Comparison of ENCODE assay signal across 8 mouse cellular contexts in the genomic region with DNA sequence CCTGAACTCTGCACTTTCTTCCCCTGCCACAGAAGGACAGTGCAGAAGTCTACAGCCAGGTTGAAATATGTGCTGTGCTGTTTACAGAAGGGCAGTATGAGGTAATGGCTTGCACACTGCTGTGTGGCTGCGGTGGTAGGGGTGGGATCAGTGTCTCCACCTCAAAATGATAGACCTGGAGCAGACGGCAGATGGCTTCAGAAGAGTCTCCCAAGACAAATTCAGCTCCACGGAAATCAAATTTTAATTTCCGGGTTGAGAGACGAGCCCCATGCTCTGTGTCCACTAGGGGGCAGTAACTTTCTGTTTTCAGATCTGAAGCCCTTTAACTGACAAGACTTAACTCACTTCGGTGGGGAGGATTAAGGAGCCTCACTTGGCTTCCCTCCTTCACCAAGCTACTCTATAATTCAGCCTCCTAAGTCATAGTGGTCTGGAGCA. TPM values are rescaled to one million over a fixed set of nuclear protein-coding genes. Genes with fewer than 3 reads are reported as not detected.
DNase-seq lines count a peak whose midpoint lies in the region; ATAC-seq and TF ChIP-seq lines count a peak whose summit lies in the region.

No protein-coding gene starts in this region.

- no peak overlapping the region for H3K9ac ChIP-seq in hindbrain, embryonic 13.5 days
- no peak overlapping the region for H3K9ac ChIP-seq in limb, embryonic 14.5 days (ENCODE audit: low read depth, low read length, severe bottlenecking)
- no peak overlapping the region for H3K9ac ChIP-seq in midbrain, embryonic 13.5 days (replicated peaks)

- peak overlapping the region; percentile 38 for H3K4me2 ChIP-seq in hindbrain, embryonic 13.5 days
- 0 out of 2 replicates have a peak overlapping the region, but pooled peaks have one; percentile 8 for H3K4me2 ChIP-seq in limb, embryonic 14.5 days (replicated peaks; ENCODE audit: low read depth, low read length, severe bottlenecking)
- peak overlapping the region; percentile 19; the same call in 1 of the 2 replicates for H3K4me2 ChIP-seq in midbrain, embryonic 13.5 days (replicated peaks)

- H3K27me3 ChIP-seq in cerebellum, adult 2 months (ENCODE audit: control insufficient read depth, insufficient read depth, low read length), result no peaks in the 10 kb centered on the region
- H3K27me3 ChIP-seq in hindbrain, embryonic 13.5 days, result no peaks in the 10 kb centered on the region
- no peaks in the 10 kb centered on the region for H3K27me3 ChIP-seq in limb, embryonic 14.5 days (ENCODE audit: control insufficient read depth, insufficient read depth, low read length)
- H3K27me3 ChIP-seq in midbrain, embryonic 13.5 days, result no peaks in the 10 kb centered on the region

- TF ChIP-seq CTCF in cerebellum, adult 2 months (IDR thresholded peaks at IDR 0.05; ENCODE audit: borderline replicate concordance, insufficient read depth, low read depth, low read length), result peak; percentile 41; the same call in 1 of the 2 replicates

- no peak for ATAC-seq in hindbrain, embryonic 13.5 days (ENCODE audit: low FRiP score)
- no peak for ATAC-seq in limb, embryonic 14.5 days (ENCODE audit: low FRiP score, low read depth)
- ATAC-seq in midbrain, embryonic 13.5 days, result 0 out of 2 replicates have a peak, but pooled peaks have one; percentile 62

- H3K9me3 ChIP-seq in hindbrain, embryonic 13.5 days, result no peaks in the 10 kb centered on the region
- H3K9me3 ChIP-seq in limb, embryonic 14.5 days (ENCODE audit: control insufficient read depth, low read length), result no peaks in the 10 kb centered on the region
- H3K9me3 ChIP-seq in midbrain, embryonic 13.5 days, result no peaks in the 10 kb centered on the region

- DNase-seq in cerebellum, adult 2 months, result peak in 1 of 2 experiments; percentile 29
- DNase-seq in cerebellum, adult 11-12 months, result no peak
- DNase-seq in Muller cell, postnatal 12 days (ENCODE audit: inconsistent ontology term), result peak; percentile 14
- DNase-seq in embryo, embryonic 9.5 days (ENCODE audit: extremely low spot score), result peak; percentile 56
- DNase-seq in limb, embryonic 14.5 days (ENCODE audit: low spot score), result peak; percentile 45
- peak; percentile 39 to 76 for DNase-seq in thymus, postnatal 10 days (ENCODE audit: low spot score in 2 of 2)

- TF ChIP-seq POLR2A in cerebellum, adult 2 months (IDR thresholded peaks at IDR 0.05; ENCODE audit: borderline replicate concordance, insufficient read depth, low read length), result no peak
- no peak for TF ChIP-seq POLR2A in limb, embryonic 14.5 days (IDR thresholded peaks at IDR 0.05; ENCODE audit: borderline replicate concordance, extremely low read depth, insufficient read depth, insufficient read length)

- no peaks in the 10 kb centered on the region for H3K4me1 ChIP-seq in cerebellum, adult 2 months (ENCODE audit: control insufficient read depth, insufficient read depth, low read length)
- no peaks in the 10 kb centered on the region for H3K4me1 ChIP-seq in hindbrain, embryonic 13.5 days (replicated peaks)
- H3K4me1 ChIP-seq in limb, embryonic 14.5 days (ENCODE audit: control insufficient read depth, insufficient read depth, low read length), result no peaks in the 10 kb centered on the region
- H3K4me1 ChIP-seq in midbrain, embryonic 13.5 days (replicated peaks), result no peaks in the 10 kb centered on the region

- H3K27ac ChIP-seq in cerebellum, adult 2 months (ENCODE audit: insufficient read depth, low read length), result no peak overlapping the region
- no peak overlapping the region for H3K27ac ChIP-seq in hindbrain, embryonic 13.5 days
- no peak overlapping the region for H3K27ac ChIP-seq in limb, embryonic 14.5 days (replicated peaks; ENCODE audit: low read depth, low read length)
- no peak overlapping the region for H3K27ac ChIP-seq in midbrain, embryonic 13.5 days

- no peaks in the 10 kb centered on the region for H3K36me3 ChIP-seq in hindbrain, embryonic 13.5 days
- H3K36me3 ChIP-seq in limb, embryonic 14.5 days (ENCODE audit: control insufficient read depth, insufficient read depth, low read length), result no peaks in the 10 kb centered on the region
- no peaks in the 10 kb centered on the region for H3K36me3 ChIP-seq in midbrain, embryonic 13.5 days

- peak overlapping the region; percentile 17 for H3K4me3 ChIP-seq in cerebellum, adult 2 months (replicated peaks; ENCODE audit: insufficient read depth, low read depth, low read length)
- H3K4me3 ChIP-seq in hindbrain, embryonic 13.5 days, result no peak overlapping the region
- H3K4me3 ChIP-seq in limb, embryonic 14.5 days (replicated peaks; ENCODE audit: low read length), result no peak overlapping the region
- H3K4me3 ChIP-seq in midbrain, embryonic 13.5 days (replicated peaks), result no peak overlapping the region

- WGBS in cerebellum, adult 2 months, result 4% methylated on average over 6 of the region's 6 CpGs
- 14% methylated on average over 6 of the region's 6 CpGs for WGBS in hindbrain, embryonic 13.5 days
- WGBS in limb, embryonic 14.5 days, result 7% methylated on average over 6 of the region's 6 CpGs
- 10% methylated on average over 6 of the region's 6 CpGs for WGBS in midbrain, embryonic 13.5 days

RNA-seq across cellular contexts. Expression of gene Incenp, which starts 12.0 kb away (rescaled TPM):
- polyA plus RNA-seq in cerebellum, adult 2 months (2012; rRNA removed), result 16.3 and 16.7 TPM in 2 replicates
- polyA plus RNA-seq in hindbrain, embryonic 13.5 days (2015; fragmentation: Nextera tagmentation; extraction: Ambion mirVana), result 31.3 and 32.9 TPM in 2 replicates
- 52.7 and 60.2 TPM in 2 replicates for polyA plus RNA-seq in limb, embryonic 14.5 days (2012; rRNA removed)
- 69.1 and 82.9 TPM in 2 replicates for polyA plus RNA-seq in limb, embryonic 14.5 days (2014; fragmentation: Nextera tagmentation; extraction: Ambion mirVana)
- 46.6 and 47.1 TPM in 2 replicates for polyA plus RNA-seq in midbrain, embryonic 13.5 days (2015; fragmentation: Nextera tagmentation; extraction: Ambion mirVana)
